Mouse (Mus musculus): ENCODE measurements around the gene Rab7b. TPM values are rescaled to one million over a fixed set of nuclear protein-coding genes. Genes with fewer than 3 reads are reported as not detected.

Rab7b gene
- polyA plus RNA-seq, 1 experiment from 2014 or later: 0.76 TPM

DNA sequence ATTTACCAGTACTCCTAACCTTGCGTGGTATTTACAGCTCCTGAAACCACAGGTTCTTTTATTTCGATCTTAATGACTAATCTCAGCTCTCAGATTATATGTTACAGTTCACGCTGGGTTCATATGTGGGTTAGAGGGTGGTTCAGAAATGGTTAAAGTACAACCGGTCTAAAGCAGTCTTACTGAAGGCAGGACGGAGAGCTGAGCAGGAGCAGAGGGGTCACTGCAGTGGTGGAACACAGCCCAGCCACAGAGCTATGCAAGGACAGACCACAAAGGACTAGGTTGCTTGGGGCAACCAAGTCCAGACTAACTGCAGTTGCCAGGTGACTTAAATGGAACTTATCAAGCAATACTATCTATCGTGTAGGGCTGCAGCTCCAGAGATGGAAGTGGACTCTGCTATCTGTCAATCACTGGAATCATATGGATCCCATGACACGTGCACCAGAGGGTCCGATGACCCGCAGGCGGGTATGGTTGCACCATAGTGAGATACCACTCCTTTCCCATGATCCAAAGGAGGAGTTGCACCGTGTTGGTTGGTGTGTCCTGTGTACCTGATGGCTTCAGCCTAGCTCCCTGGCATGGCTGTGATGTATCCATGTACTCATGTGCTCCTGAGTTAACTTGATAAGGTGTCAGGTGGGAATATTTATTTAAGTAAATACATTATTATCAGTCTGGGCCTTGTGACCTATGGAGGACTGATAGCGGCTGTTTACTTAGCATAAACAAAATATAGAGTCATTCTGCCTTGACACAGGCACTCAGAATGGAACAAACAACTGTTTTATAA lies 42.3 kb downstream of the Rab7b start:
- Histone ChIP-seq H3K27ac (no peak overlapping the region), H3K9me3 (replicated peaks) (no peaks in the 10 kb centered on the region), H3K4me3 (no peak overlapping the region), H3K36me3 (no peaks in the 10 kb centered on the region), H3K4me1 (no peaks in the 10 kb centered on the region), H3K4me2 (replicated peaks) (no peak overlapping the region), H3K9ac (no peak overlapping the region), H3K27me3 (no peaks in the 10 kb centered on the region)
- 84% methylated on average over 12 of the region's 12 CpGs for WGBS
- no peak for ATAC-seq (ENCODE audit: low FRiP score)

GRCm38 (mm10) chr1:131733474-131734180 lies 45.1 kb downstream of the Rab7b start:
- WGBS: 52% methylated on average over 13 of the region's 13 CpGs
- H3K4me2 ChIP-seq (replicated peaks): no peak overlapping the region

DNA sequence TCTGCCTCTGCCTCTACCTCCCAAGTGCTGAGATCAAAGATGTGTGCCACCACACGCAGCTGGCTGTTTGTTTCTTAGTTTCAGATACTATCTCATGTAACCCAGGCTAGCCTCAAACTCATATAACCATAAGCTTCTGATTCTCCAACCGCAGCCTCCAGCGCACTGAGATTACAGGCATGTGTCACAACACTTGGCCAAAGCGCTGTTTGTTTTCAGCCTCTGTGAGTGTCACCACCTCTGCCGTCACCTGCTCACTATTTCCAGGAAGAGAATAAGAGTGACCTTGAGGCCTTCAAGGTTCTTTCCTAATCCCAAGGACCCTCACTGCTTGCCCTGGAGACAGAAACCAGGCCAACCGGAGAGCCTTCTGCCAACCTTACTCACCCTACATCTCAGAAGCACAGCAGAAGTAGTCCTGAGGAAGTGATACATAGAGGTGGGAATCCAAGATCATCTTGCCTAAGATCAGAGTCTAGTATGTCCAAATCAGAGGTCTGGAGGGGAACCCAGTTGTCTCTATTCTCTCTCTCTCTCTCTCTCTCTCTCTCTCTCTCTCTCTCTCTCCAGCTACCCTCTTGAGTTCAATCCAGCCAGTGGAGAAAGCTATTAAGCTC lies 46.3 kb downstream of the Rab7b start:
- no peaks in the 10 kb centered on the region for H3K36me3 ChIP-seq
- no peak overlapping the region for H3K4me3 ChIP-seq
- ATAC-seq (ENCODE audit: low FRiP score): no peak
- no peak overlapping the region for H3K27ac ChIP-seq
- 94% methylated on average over 6 of the region's 6 CpGs for WGBS
- no peaks in the 10 kb centered on the region for H3K27me3 ChIP-seq
- no peaks in the 10 kb centered on the region for H3K4me1 ChIP-seq
- no peaks in the 10 kb centered on the region for H3K9me3 ChIP-seq (replicated peaks)
- H3K4me2 ChIP-seq (replicated peaks): no peak overlapping the region
- H3K9ac ChIP-seq: no peak overlapping the region

More at GRCm38 (mm10) chr1:131733474-131734180, 45.1 kb downstream of the Rab7b start:
- no peak overlapping the region for H3K4me3 ChIP-seq
- H3K36me3 ChIP-seq: no peaks in the 10 kb centered on the region
- no peaks in the 10 kb centered on the region for H3K27me3 ChIP-seq
- no peaks in the 10 kb centered on the region for H3K4me1 ChIP-seq
- H3K9me3 ChIP-seq (replicated peaks): no peaks in the 10 kb centered on the region
- H3K27ac ChIP-seq: no peak overlapping the region
- no peak overlapping the region for H3K9ac ChIP-seq
- ATAC-seq (ENCODE audit: low FRiP score): no peak

DNA sequence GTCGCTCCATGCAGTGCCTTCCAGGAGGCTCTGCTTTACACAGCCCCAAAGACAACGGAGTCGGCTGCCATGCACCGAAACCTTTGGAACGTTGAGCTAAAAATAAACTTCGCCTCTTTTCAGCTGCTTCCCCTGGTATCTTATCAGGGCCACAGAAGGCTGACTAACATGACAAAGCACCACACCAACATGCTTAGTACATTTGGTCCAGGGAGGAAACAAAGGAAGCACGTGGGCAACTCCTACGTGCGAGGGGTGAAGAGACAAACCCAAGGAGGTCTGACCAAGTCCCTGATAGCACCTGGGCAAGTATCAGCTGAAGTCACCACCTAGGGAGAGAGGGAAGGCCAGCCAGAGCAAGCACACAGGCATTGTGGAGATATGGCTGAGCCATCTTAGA lies 48.0 kb downstream of the Rab7b start:
- no peaks in the 10 kb centered on the region for H3K4me1 ChIP-seq

GRCm38 (mm10) chr1:131737269-131737668 lies 48.8 kb downstream of the Rab7b start:
- H3K9ac ChIP-seq: no peak overlapping the region
- no peaks in the 10 kb centered on the region for H3K9me3 ChIP-seq (replicated peaks)
- WGBS: 77% methylated on average over 5 of the region's 5 CpGs
- no peak overlapping the region for H3K4me2 ChIP-seq (replicated peaks)
- H3K27ac ChIP-seq: no peak overlapping the region
- H3K36me3 ChIP-seq: no peaks in the 10 kb centered on the region
- H3K4me3 ChIP-seq: no peak overlapping the region
- no peak for ATAC-seq (ENCODE audit: low FRiP score)
- H3K4me1 ChIP-seq: no peaks in the 10 kb centered on the region
- H3K27me3 ChIP-seq: no peaks in the 10 kb centered on the region

More for the DNA sequence above, 48.0 kb downstream of the Rab7b start:
- H3K27me3 ChIP-seq: no peaks in the 10 kb centered on the region
- H3K4me2 ChIP-seq (replicated peaks): no peak overlapping the region
- WGBS: 87% methylated on average over 9 of the region's 9 CpGs
- ATAC-seq (ENCODE audit: low FRiP score): no peak
- H3K4me3 ChIP-seq: no peak overlapping the region
- no peak overlapping the region for H3K9ac ChIP-seq
- H3K9me3 ChIP-seq (replicated peaks): no peaks in the 10 kb centered on the region
- no peaks in the 10 kb centered on the region for H3K36me3 ChIP-seq
- no peak overlapping the region for H3K27ac ChIP-seq

DNA sequence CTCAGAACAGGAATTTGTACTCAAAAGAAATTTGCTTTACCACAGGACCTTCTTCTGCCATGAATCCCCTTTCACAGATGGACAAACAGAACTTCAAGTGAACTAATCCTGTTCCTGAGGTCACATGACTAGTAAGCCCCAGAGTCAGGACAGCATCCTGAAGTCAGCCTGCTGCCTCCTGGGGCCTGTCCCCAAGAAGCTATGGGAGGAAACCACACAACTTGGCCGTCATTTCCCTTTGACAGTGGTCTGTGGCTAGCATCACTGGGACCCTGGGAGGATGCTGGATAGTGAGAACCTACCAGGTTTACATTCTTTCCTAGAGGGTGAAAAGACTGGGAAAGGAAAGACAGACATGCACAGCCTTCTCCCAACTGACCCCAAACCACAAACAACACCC lies 50.3 kb downstream of the Rab7b start:
- Histone ChIP-seq H3K27me3 (no peaks in the 10 kb centered on the region), H3K27ac (no peak overlapping the region), H3K4me1 (no peaks in the 10 kb centered on the region), H3K4me2 (replicated peaks) (no peak overlapping the region), H3K36me3 (no peaks in the 10 kb centered on the region), H3K9ac (no peak overlapping the region), H3K4me3 (no peak overlapping the region), H3K9me3 (replicated peaks) (no peaks in the 10 kb centered on the region)
- WGBS: 79% methylated on average over 1 of the region's 1 CpGs
- ATAC-seq (ENCODE audit: low FRiP score): no peak

DNA sequence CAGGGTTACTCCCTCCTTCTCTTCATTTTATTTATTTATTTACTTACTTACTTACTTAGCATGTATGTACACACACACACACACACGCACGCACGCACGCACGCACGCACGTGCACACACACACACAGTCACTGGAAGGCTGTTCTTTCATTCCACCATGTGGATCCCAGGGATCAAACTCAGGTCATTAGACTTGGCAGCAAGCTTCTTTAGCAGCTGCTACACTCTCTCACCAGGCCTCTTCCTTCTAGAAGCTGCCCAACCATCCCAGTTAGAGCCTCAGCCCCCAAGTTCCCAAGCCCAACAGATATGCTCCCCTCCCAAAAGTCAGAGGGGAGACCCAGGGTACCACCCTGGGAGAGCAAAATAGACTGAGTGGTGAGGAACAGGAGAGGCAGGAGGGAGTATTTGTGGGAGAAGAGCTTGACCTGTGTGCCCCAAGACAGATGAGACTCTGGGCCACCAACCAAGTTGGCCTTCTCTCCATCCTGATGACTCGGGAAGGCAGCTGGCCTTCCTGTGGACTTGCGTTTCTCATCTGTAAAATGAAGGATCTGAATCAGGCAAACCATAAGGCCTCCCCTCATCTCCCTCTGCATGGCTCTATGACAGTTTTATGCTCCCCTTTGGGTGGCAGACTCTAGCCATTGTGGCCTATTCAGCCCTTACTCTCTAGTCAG lies 51.1 kb downstream of the Rab7b start:
- 94% methylated on average over 9 of the region's 9 CpGs for WGBS
- ATAC-seq (ENCODE audit: low FRiP score): no peak

GRCm38 (mm10) chr1:131743868-131744464 lies 55.5 kb downstream of the Rab7b start, which contains the start of gene Slc26a9:
Gene Slc26a9, plus strand, starts transcription at chr1:131744022.
- no peak within 1 kb of the TSS for H3K4me2 ChIP-seq (replicated peaks)
- H3K9me3 ChIP-seq (replicated peaks): no peaks in the 10 kb centered on the region
- H3K9ac ChIP-seq: no peak within 1 kb of the TSS
- 73% methylated on average over 10 of the region's 10 CpGs for WGBS
- H3K36me3 ChIP-seq: no peaks in the 10 kb centered on the region
- H3K27me3 ChIP-seq: no peaks in the 10 kb centered on the region
- H3K4me1 ChIP-seq: no peaks in the 10 kb centered on the region
- H3K27ac ChIP-seq: no peak within 1 kb of the TSS
- no peak within 1 kb of the TSS for H3K4me3 ChIP-seq
- no peak for ATAC-seq (ENCODE audit: low FRiP score)

More for the DNA sequence above, 51.1 kb downstream of the Rab7b start:
- H3K4me3 ChIP-seq: no peak overlapping the region
- H3K9ac ChIP-seq: no peak overlapping the region
- no peak overlapping the region for H3K4me2 ChIP-seq (replicated peaks)
- no peak overlapping the region for H3K27ac ChIP-seq
- no peaks in the 10 kb centered on the region for H3K4me1 ChIP-seq
- H3K9me3 ChIP-seq (replicated peaks): no peaks in the 10 kb centered on the region
- H3K36me3 ChIP-seq: no peaks in the 10 kb centered on the region
- H3K27me3 ChIP-seq: no peaks in the 10 kb centered on the region

- Histone ChIP-seq H3K36me3 (no peaks in the 10 kb centered on the region), H3K4me1 (no peaks in the 10 kb centered on the region), H3K27me3 (no peaks in the 10 kb centered on the region), H3K9me3 (replicated peaks) (no peaks in the 10 kb centered on the region), H3K9ac (no peak overlapping the region), H3K4me3 (no peak overlapping the region), H3K27ac (no peak overlapping the region), H3K4me2 (replicated peaks) (no peak overlapping the region)
- ATAC-seq (ENCODE audit: low FRiP score): no peak
- 53% methylated on average over 5 of the region's 5 CpGs for WGBS
These were observed 56.9 kb downstream of the Rab7b start for GRCm38 (mm10) chr1:131745391-131745790.

DNA sequence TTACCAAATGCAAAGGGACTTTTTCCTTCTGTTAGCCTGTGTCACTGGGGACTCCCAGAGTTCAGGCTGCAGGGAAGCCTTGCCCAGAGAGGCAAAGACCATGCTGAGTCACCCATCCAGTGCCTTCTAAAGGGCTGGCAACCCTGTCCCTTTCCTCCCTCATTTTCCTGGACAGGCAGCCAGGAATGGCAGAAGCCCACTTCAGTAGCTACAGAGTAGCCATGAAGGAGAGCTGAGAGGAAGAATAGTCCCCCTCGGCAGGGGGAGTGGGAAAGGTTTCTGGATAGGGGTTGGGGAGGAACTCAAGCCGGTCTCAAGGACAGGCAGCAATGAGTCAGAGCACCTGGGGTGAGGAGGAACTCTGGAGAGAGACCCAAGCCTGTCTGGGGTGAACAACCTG lies 59.3 kb downstream of the Rab7b start:
- Histone ChIP-seq H3K9me3 (replicated peaks) (no peaks in the 10 kb centered on the region), H3K27ac (no peak overlapping the region), H3K36me3 (no peaks in the 10 kb centered on the region), H3K27me3 (no peaks in the 10 kb centered on the region), H3K9ac (no peak overlapping the region), H3K4me1 (0 out of 2 replicates have a peak, but pooled peaks cover 5% of the 10 kb centered on the region), H3K4me3 (no peak overlapping the region), H3K4me2 (replicated peaks) (no peak overlapping the region)
- WGBS: 41% methylated on average over 2 of the region's 2 CpGs
- ATAC-seq (ENCODE audit: low FRiP score): no peak

DNA sequence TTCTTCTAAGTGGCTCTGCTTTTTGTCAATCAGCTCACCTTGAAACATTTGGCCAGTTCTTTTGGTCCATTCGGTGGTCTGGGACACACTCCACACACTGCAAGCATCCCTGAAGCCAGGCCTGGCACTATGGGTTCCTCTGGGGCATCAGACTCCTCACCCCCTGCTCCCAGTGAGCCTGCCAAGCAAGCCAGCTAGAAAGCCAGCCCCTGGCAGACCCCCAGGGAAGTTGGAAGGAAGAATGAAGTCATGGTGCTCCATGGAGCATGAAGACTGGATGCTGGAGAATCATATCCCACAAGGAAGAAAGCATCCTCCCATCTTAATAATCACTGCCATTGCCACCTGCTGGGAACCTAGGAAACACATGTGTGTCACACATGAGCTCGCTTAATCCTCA lies 60.1 kb downstream of the Rab7b start:
- H3K27me3 ChIP-seq: no peaks in the 10 kb centered on the region
- H3K9ac ChIP-seq: no peak overlapping the region
- WGBS: 81% methylated on average over 2 of the region's 2 CpGs
- 0 out of 2 replicates have a peak, but pooled peaks cover 5% of the 10 kb centered on the region for H3K4me1 ChIP-seq
- ATAC-seq (ENCODE audit: low FRiP score): no peak
- H3K36me3 ChIP-seq: no peaks in the 10 kb centered on the region
- no peaks in the 10 kb centered on the region for H3K9me3 ChIP-seq (replicated peaks)
- H3K27ac ChIP-seq: no peak overlapping the region
- no peak overlapping the region for H3K4me3 ChIP-seq
- no peak overlapping the region for H3K4me2 ChIP-seq (replicated peaks)
